Mouse (Mus musculus) cerebellum, postnatal 25 days (tissue): Measurements from ENCODE around the gene Phactr3.
"Not testable (repeated sequence)": the region's sequence is repeated elsewhere in the genome, so short reads cannot be mapped to it uniquely, and the experiment has no call there.

Experiments used
- DNase-seq, 2 experiments: peaks; one replicate each; pipeline ENCODE4 v3.0.0; 2021; ENCODE audit warnings: mixed read lengths in 2 of 2

Gene Phactr3

DNA sequence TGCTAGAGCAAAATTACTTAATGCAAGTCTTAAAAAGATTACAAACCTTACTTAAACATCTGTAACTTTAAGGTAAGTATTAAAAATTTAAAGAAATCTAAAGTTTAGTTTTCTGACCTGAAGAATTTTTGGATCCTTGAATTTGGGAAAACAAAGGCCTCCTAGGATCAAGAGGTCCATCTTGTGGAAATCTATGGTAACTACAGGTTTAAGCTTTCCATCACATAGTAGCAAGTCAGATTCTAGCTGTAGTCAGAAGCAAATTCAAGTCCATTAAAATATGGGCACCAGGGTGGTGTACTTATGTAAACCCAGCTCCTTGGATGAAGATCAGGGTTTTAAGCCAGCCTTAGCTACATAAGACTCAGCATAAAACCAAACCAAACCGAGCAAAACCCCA is 219.1 kb downstream of the Phactr3 start:
- DNase-seq, result no peak

DNA sequence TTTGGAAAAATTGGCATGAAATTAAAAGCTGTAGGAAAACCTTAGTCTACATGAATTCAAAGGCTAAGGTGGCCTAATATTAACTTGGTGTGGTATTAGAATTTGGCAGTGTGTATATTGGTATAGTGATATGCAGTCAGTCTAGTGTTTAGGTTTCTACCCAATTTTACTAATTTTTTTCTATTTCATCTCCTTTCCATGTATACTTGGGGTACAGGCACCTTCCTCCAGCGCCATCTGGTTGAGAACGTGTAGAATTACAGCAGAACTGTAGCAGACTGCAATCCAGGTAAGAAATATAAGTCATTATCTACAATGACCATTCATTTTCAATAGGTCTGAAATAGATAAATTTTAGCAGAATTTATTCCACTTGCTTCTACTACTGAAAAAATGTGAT is 220.3 kb downstream of the Phactr3 start:
- DNase-seq, result peak in 1 of 2 experiments; percentile 43

DNA sequence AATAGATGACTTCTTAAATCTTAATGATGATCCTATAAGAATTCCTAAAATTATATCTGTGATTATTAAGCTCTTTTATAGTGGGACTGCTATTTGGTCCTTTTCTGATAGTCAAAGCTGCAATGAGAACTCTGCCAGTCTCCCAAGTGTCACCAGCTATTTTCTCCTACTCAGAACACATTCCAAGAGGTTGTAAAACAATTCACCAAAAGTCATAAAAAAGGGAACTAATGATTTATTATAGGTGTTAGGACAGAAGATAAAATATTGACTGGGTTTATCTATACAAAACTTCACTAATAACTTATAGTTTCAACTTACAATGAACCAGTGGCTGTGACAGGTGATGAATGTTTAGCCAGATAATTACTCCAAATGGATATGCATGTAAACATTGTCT is 223.3 kb downstream of the Phactr3 start:
- not testable (repeated sequence) for DNase-seq

- DNase-seq, result no peak
These were observed 223.8 kb downstream of the Phactr3 start for GRCm38 (mm10) chr2:178342597-178342996.
